Mouse (Mus musculus): ENCODE measurements around the gene Tango2. TPM values are rescaled to one million over a fixed set of nuclear protein-coding genes. Genes with fewer than 3 reads are reported as not detected.

Gene Tango2
- polyA plus RNA-seq, 1 experiment from 2014 or later = 29.8 TPM

GRCm38 (mm10) chr16:18381621-18382258 lies 33.8 kb upstream of the Tango2 start:
- ATAC-seq (ENCODE audit: insufficient number of reproducible peaks, low FRiP score, low TSS enrichment, low read depth) = no peak
- Histone ChIP-seq H3K9ac (no peak overlapping the region), H3K4me1 (peaks cover 26% of the 10 kb centered on the region; the same call in 1 of the 2 replicates), H3K4me2 (replicated peaks) (no peak overlapping the region), H3K9me3 (replicated peaks) (no peaks in the 10 kb centered on the region), H3K27me3 (no peaks in the 10 kb centered on the region), H3K27ac (replicated peaks) (no peak overlapping the region), H3K36me3 (no peaks in the 10 kb centered on the region), H3K4me3 (replicated peaks) (no peak overlapping the region)
- 48% methylated on average over 6 of the region's 6 CpGs for WGBS

GRCm38 (mm10) chr16:18380495-18381063 lies 32.7 kb upstream of the Tango2 start:
- 59% methylated on average over 6 of the region's 6 CpGs for WGBS
- Histone ChIP-seq H3K9me3 (replicated peaks) (no peaks in the 10 kb centered on the region), H3K36me3 (no peaks in the 10 kb centered on the region), H3K4me2 (replicated peaks) (no peak overlapping the region), H3K27me3 (no peaks in the 10 kb centered on the region), H3K9ac (no peak overlapping the region), H3K4me3 (replicated peaks) (no peak overlapping the region), H3K4me1 (peaks cover 26% of the 10 kb centered on the region; the same call in 1 of the 2 replicates), H3K27ac (replicated peaks) (no peak overlapping the region)
- no peak for ATAC-seq (ENCODE audit: insufficient number of reproducible peaks, low FRiP score, low TSS enrichment, low read depth)

GRCm38 (mm10) chr16:18379338-18380001 lies 31.6 kb upstream of the Tango2 start:
- Histone ChIP-seq H3K4me2 (replicated peaks) (no peak overlapping the region), H3K4me1 (peaks cover 26% of the 10 kb centered on the region; the same call in 1 of the 2 replicates), H3K9me3 (replicated peaks) (no peaks in the 10 kb centered on the region), H3K4me3 (replicated peaks) (no peak overlapping the region), H3K27me3 (no peaks in the 10 kb centered on the region), H3K36me3 (no peaks in the 10 kb centered on the region), H3K27ac (replicated peaks) (no peak overlapping the region), H3K9ac (no peak overlapping the region)
- 69% methylated on average over 8 of the region's 8 CpGs for WGBS
- 0 out of 2 replicates have a peak, but pooled peaks have one; percentile 25 for ATAC-seq (ENCODE audit: insufficient number of reproducible peaks, low FRiP score, low TSS enrichment, low read depth)

DNA sequence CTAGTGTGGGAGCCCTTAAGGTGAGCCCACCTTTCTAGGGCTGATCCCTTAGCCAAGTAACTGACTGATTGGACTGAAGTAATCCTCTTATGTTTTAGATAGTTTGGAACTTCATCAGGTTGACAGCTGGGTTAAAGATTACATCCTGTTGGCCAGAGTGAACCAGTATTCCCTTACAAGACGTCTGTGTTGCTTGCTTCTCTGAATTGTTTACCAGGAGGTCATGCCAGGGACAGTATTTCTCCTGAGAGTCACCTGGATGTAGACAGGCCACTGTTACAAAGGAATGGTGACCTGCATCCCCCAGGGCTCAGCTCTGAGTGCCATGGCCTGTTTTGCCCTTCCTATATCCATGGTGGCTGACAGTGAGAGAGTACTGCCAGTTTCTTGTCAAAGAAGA lies 30.6 kb upstream of the Tango2 start:
- Histone ChIP-seq H3K27ac (replicated peaks) (no peak overlapping the region), H3K36me3 (no peaks in the 10 kb centered on the region), H3K4me2 (replicated peaks) (no peak overlapping the region), H3K4me3 (replicated peaks) (no peak overlapping the region), H3K9ac (no peak overlapping the region), H3K27me3 (no peaks in the 10 kb centered on the region), H3K4me1 (peaks cover 19% of the 10 kb centered on the region; the same call in 1 of the 2 replicates), H3K9me3 (replicated peaks) (no peaks in the 10 kb centered on the region)
- WGBS = 22% methylated on average over 1 of the region's 1 CpGs
- no peak for ATAC-seq (ENCODE audit: insufficient number of reproducible peaks, low FRiP score, low TSS enrichment, low read depth)

DNA sequence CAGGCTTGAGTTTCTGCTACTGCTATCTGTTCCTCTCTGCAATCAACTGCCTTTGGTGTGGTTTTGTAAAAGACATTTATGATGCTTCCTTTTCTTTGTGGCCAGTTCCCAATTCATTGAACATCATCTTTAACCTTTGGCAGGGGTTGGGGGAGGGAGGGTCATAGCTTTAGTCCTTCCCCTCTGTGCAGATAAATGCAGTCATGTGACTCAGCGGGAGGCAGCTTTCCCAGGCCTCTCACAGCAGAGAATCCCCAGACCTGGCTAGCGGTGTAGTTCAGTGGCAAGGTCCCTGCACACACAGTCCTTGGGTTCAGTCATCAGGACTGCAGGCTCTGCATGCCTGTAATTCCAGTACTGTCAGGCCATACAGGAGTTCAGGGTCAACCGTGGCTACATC lies 29.3 kb upstream of the Tango2 start:
- H3K4me2 ChIP-seq (replicated peaks) = no peak overlapping the region
- H3K9me3 ChIP-seq (replicated peaks) = no peaks in the 10 kb centered on the region
- no peaks in the 10 kb centered on the region for H3K27me3 ChIP-seq
- no peak overlapping the region for H3K27ac ChIP-seq (replicated peaks)
- H3K36me3 ChIP-seq = no peaks in the 10 kb centered on the region
- ATAC-seq (ENCODE audit: insufficient number of reproducible peaks, low FRiP score, low TSS enrichment, low read depth) = no peak
- peaks cover 15% of the 10 kb centered on the region; the same call in 1 of the 2 replicates for H3K4me1 ChIP-seq
- H3K9ac ChIP-seq = no peak overlapping the region
- 46% methylated on average over 3 of the region's 3 CpGs for WGBS
- no peak overlapping the region for H3K4me3 ChIP-seq (replicated peaks)

DNA sequence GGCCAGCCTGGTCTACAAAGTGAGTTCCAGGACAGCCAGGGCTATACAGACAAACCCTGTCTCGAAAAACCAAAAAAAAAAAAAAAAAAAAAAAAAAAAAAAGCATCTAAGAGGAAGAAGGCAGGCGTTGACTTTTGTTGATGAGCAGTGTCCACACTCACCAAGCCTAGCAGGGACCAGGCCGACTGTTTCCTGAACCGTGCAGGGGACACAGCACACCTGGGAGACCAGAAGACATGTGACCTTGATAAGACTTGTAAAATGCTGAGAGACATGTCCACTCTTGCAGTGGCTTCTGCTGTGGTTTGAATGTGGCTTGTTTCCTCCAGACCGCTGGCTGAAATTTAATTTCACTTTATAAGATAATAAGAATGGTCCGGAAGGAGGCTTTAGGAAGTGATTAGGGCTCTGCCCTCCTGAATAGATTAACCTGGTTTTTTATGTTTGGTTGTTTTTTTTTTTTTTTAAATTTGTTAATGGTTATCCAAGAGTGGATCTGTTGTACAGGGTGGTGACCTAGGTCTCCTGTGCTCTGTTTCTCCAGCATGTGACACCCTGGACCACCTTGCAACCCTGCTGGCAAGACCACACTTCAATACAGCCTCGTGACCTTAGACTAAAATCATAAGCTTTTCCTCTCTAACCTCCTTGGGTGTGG lies 28.5 kb upstream of the Tango2 start:
- Histone ChIP-seq H3K9me3 (replicated peaks) (no peaks in the 10 kb centered on the region), H3K4me1 (0 out of 2 replicates have a peak, but pooled peaks cover 7% of the 10 kb centered on the region), H3K27me3 (no peaks in the 10 kb centered on the region), H3K9ac (no peak overlapping the region), H3K4me2 (replicated peaks) (no peak overlapping the region), H3K4me3 (replicated peaks) (no peak overlapping the region), H3K27ac (replicated peaks) (no peak overlapping the region), H3K36me3 (no peaks in the 10 kb centered on the region)
- ATAC-seq (ENCODE audit: insufficient number of reproducible peaks, low FRiP score, low TSS enrichment, low read depth) = no peak
- 73% methylated on average over 6 of the region's 7 CpGs for WGBS

GRCm38 (mm10) chr16:18373632-18374031 lies 25.7 kb upstream of the Tango2 start:
- H3K27ac ChIP-seq (replicated peaks) = no peak overlapping the region
- no peaks in the 10 kb centered on the region for H3K27me3 ChIP-seq
- H3K4me2 ChIP-seq (replicated peaks) = no peak overlapping the region
- H3K9me3 ChIP-seq (replicated peaks) = no peaks in the 10 kb centered on the region
- 89% methylated on average over 4 of the region's 4 CpGs for WGBS
- ATAC-seq (ENCODE audit: insufficient number of reproducible peaks, low FRiP score, low TSS enrichment, low read depth) = no peak
- no peak overlapping the region for H3K9ac ChIP-seq
- H3K4me1 ChIP-seq = no peaks in the 10 kb centered on the region
- no peak overlapping the region for H3K4me3 ChIP-seq (replicated peaks)
- H3K36me3 ChIP-seq = no peaks in the 10 kb centered on the region

GRCm38 (mm10) chr16:18370197-18370596 lies 22.3 kb upstream of the Tango2 start:
- Histone ChIP-seq H3K4me2 (replicated peaks) (no peak overlapping the region), H3K27ac (replicated peaks) (no peak overlapping the region), H3K4me1 (no peaks in the 10 kb centered on the region), H3K36me3 (no peaks in the 10 kb centered on the region), H3K4me3 (replicated peaks) (no peak overlapping the region), H3K9me3 (replicated peaks) (no peaks in the 10 kb centered on the region), H3K27me3 (no peaks in the 10 kb centered on the region), H3K9ac (no peak overlapping the region)
- WGBS = 93% methylated on average over 3 of the region's 3 CpGs
- ATAC-seq (ENCODE audit: insufficient number of reproducible peaks, low FRiP score, low TSS enrichment, low read depth) = no peak

- no peak for ATAC-seq (ENCODE audit: insufficient number of reproducible peaks, low FRiP score, low TSS enrichment, low read depth)
- 42% methylated on average over 4 of the region's 4 CpGs for WGBS
- H3K4me2 ChIP-seq (replicated peaks) = no peak overlapping the region
- no peaks in the 10 kb centered on the region for H3K4me1 ChIP-seq
- H3K9me3 ChIP-seq (replicated peaks) = no peaks in the 10 kb centered on the region
- H3K36me3 ChIP-seq = no peaks in the 10 kb centered on the region
- H3K27ac ChIP-seq (replicated peaks) = no peak overlapping the region
- no peak overlapping the region for H3K9ac ChIP-seq
- H3K27me3 ChIP-seq = no peaks in the 10 kb centered on the region
- H3K4me3 ChIP-seq (replicated peaks) = no peak overlapping the region
Observed at GRCm38 (mm10) chr16:18366849-18367248, 18.9 kb upstream of the Tango2 start.

DNA sequence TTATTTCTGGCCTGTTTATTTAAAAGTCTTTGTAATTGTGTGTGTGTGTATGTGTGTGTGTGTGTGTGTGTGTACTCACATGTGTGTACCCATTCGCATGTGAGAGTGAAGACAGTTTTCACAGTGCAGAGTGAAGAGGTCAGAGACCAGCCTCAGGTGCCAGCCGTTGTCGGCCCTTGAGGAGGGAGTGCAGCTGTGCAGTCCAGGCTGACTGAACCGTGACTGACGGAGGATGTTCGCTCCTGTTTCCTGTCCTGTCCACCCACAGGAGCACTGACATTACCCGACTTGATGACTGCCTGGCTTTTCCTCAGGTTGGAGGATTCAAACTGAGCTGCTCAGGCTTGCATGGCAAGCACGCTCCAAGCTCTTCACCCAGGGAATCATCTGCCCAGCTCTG lies 15.0 kb upstream of the Tango2 start:
- 73% methylated on average over 8 of the region's 8 CpGs for WGBS

DNA sequence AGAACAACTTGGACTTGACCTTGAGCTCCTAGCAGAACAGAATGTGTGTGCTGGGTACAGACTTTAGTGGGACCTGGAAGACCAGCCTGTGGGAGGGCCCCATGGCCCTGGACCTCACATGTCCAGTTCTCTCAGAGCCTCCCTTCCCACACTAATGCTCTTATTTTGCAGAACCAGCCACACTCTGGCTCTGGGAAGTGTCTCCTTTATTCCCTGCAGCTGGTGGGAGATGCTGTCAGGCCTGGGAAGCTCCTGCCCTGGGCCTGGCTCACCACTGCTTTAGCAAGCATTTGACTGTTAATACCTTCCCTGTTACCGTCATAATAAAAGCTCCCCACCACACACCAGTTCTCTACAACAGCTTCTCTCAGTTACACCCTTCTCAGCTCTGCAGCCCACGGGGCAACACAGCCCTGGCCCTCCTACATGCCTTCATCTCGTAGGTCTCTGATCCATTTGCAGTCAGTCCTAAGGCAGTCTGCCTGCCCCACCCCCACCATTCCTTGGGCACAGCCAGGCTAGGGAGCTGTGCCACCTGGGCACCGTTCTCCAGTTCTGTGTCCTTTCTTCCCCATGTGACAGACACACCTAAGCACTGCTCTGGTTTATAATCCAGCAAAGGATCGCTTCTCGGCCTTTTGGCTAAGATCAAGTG lies 12.4 kb upstream of the Tango2 start:
- no peaks in the 10 kb centered on the region for H3K9me3 ChIP-seq (replicated peaks)
- H3K9ac ChIP-seq = no peak overlapping the region
- H3K4me1 ChIP-seq = no peaks in the 10 kb centered on the region
- no peak overlapping the region for H3K4me3 ChIP-seq (replicated peaks)
- H3K36me3 ChIP-seq = no peaks in the 10 kb centered on the region
- H3K27me3 ChIP-seq = no peaks in the 10 kb centered on the region
- no peak for ATAC-seq (ENCODE audit: insufficient number of reproducible peaks, low FRiP score, low TSS enrichment, low read depth)
- WGBS = 68% methylated on average over 6 of the region's 6 CpGs
- H3K27ac ChIP-seq (replicated peaks) = no peak overlapping the region
- H3K4me2 ChIP-seq (replicated peaks) = no peak overlapping the region

More for the DNA sequence above, 15.0 kb upstream of the Tango2 start:
- Histone ChIP-seq H3K27ac (replicated peaks) (no peak overlapping the region), H3K4me1 (no peaks in the 10 kb centered on the region), H3K9ac (no peak overlapping the region), H3K36me3 (no peaks in the 10 kb centered on the region), H3K4me2 (replicated peaks) (no peak overlapping the region), H3K4me3 (replicated peaks) (no peak overlapping the region), H3K9me3 (replicated peaks) (no peaks in the 10 kb centered on the region), H3K27me3 (no peaks in the 10 kb centered on the region)
- no peak for ATAC-seq (ENCODE audit: insufficient number of reproducible peaks, low FRiP score, low TSS enrichment, low read depth)

Measured in embryonic facial prominence, embryonic 15.5 days (tissue).